Comparison of ENCODE assay signal across 10 mouse cellular contexts in the genomic region with DNA sequence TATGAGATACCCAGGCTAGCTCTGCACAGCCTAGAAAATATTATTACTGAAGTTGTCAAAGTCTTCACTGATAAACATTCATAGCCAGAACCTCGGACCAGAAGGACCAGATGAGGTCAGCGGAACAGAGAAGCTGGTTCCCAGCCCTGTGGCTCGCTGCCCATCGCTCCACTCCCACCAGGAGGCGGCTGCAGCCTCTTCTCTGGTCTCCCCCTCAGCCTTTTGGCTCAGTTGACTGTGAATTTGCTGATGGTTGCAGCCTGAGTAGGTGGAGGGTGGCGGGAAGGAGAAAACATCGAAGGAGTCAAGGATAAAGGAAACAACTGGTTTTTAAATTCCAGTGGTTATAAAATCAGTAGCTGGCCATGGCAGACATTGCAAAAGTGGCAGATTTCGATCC.
DNase-seq lines count a peak whose midpoint lies in the region; ATAC-seq lines count a peak whose summit lies in the region.
"Had no signal": no experiment of that assay in that cellular context is flagged by ENCODE, and none has a peak within 500 bp of the region (broad histone marks: within the 10 kb centered on the region; RNA-seq: fewer than 3 reads in every experiment).

No protein-coding gene starts in this region.

- no peak for DNase-seq in midbrain, embryonic 10.5 days (ENCODE audit: low spot score)
- peak; percentile 76 to 78 for DNase-seq in kidney, postnatal 36 days
- no peak for DNase-seq in Muller cell, postnatal 12 days (ENCODE audit: inconsistent ontology term)
- DNase-seq in thymus, postnatal 36 days, result no peak
- DNase-seq in cerebellum, adult 9-11 months, result no peak

- no peak overlapping the region for H3K4me3 ChIP-seq in midbrain, embryonic 10.5 days
- H3K4me3 ChIP-seq in midbrain, embryonic 15.5 days, result no peak overlapping the region
- no peak overlapping the region for H3K4me3 ChIP-seq in heart, embryonic 11.5 days (ENCODE audit: low read depth, low read length)
- no peak overlapping the region for H3K4me3 ChIP-seq in stomach, embryonic 14.5 days (ENCODE audit: low read depth, low read length)
- H3K4me3 ChIP-seq: embryonic facial prominence, embryonic 12.5 days; midbrain, embryonic 12.5 days had no signal

- no peaks in the 10 kb centered on the region for H3K27me3 ChIP-seq in midbrain, embryonic 10.5 days (ENCODE audit: low read depth, poor library complexity, severe bottlenecking)
- H3K27me3 ChIP-seq in midbrain, embryonic 15.5 days (replicated peaks), result no peaks in the 10 kb centered on the region
- H3K27me3 ChIP-seq in heart, embryonic 11.5 days (ENCODE audit: control insufficient read depth, insufficient read depth, low read length), result no peaks in the 10 kb centered on the region
- H3K27me3 ChIP-seq in stomach, embryonic 14.5 days (ENCODE audit: control insufficient read depth, insufficient read depth, low read length), result no peaks in the 10 kb centered on the region
- H3K27me3 ChIP-seq: embryonic facial prominence, embryonic 12.5 days; midbrain, embryonic 12.5 days had no signal

- no peaks in the 10 kb centered on the region for H3K9me3 ChIP-seq in midbrain, embryonic 10.5 days (replicated peaks)
- no peaks in the 10 kb centered on the region for H3K9me3 ChIP-seq in midbrain, embryonic 15.5 days
- H3K9me3 ChIP-seq in heart, embryonic 11.5 days (replicated peaks; ENCODE audit: control insufficient read depth, low read length), result no peaks in the 10 kb centered on the region
- H3K9me3 ChIP-seq in stomach, embryonic 14.5 days (ENCODE audit: control insufficient read depth, low read depth, low read length), result no peaks in the 10 kb centered on the region
- H3K9me3 ChIP-seq: embryonic facial prominence, embryonic 12.5 days; midbrain, embryonic 12.5 days had no signal

- no peak overlapping the region for H3K9ac ChIP-seq in midbrain, embryonic 15.5 days
- H3K9ac ChIP-seq in heart, embryonic 11.5 days (ENCODE audit: low read depth, low read length), result no peak overlapping the region
- H3K9ac ChIP-seq in stomach, embryonic 14.5 days (replicated peaks; ENCODE audit: low read depth, low read length), result no peak overlapping the region
- H3K9ac ChIP-seq: embryonic facial prominence, embryonic 12.5 days; midbrain, embryonic 12.5 days had no signal

- H3K36me3 ChIP-seq in midbrain, embryonic 10.5 days, result no peaks in the 10 kb centered on the region
- no peaks in the 10 kb centered on the region for H3K36me3 ChIP-seq in midbrain, embryonic 15.5 days (replicated peaks)
- no peaks in the 10 kb centered on the region for H3K36me3 ChIP-seq in heart, embryonic 11.5 days (ENCODE audit: control insufficient read depth, insufficient read depth, low read length)
- no peaks in the 10 kb centered on the region for H3K36me3 ChIP-seq in stomach, embryonic 14.5 days (ENCODE audit: control insufficient read depth, insufficient read depth, low read length)
- H3K36me3 ChIP-seq: embryonic facial prominence, embryonic 12.5 days; midbrain, embryonic 12.5 days had no signal

- no peak overlapping the region for H3K4me2 ChIP-seq in midbrain, embryonic 15.5 days
- no peak overlapping the region for H3K4me2 ChIP-seq in heart, embryonic 11.5 days
- H3K4me2 ChIP-seq in stomach, embryonic 14.5 days (replicated peaks; ENCODE audit: low read depth, low read length), result no peak overlapping the region
- H3K4me2 ChIP-seq: embryonic facial prominence, embryonic 12.5 days; midbrain, embryonic 12.5 days had no signal

- peak overlapping the region; percentile 35 for H3K27ac ChIP-seq in midbrain, embryonic 10.5 days (replicated peaks)
- H3K27ac ChIP-seq in midbrain, embryonic 15.5 days, result no peak overlapping the region
- H3K27ac ChIP-seq in heart, embryonic 11.5 days (ENCODE audit: low read depth, low read length), result 0 out of 2 replicates have a peak overlapping the region, but pooled peaks have one; percentile 1
- H3K27ac ChIP-seq in stomach, embryonic 14.5 days (ENCODE audit: low read length), result peak overlapping the region; percentile 21; the same call in 1 of the 2 replicates
- H3K27ac ChIP-seq: embryonic facial prominence, embryonic 12.5 days; midbrain, embryonic 12.5 days had no signal

- 81% methylated on average over 8 of the region's 8 CpGs for WGBS in midbrain, embryonic 10.5 days
- 85% methylated on average over 8 of the region's 8 CpGs for WGBS in midbrain, embryonic 15.5 days
- WGBS in heart, embryonic 11.5 days (ENCODE audit: insufficient replicate concordance), result 53% methylated on average over 8 of the region's 8 CpGs
- 55% methylated on average over 8 of the region's 8 CpGs for WGBS in stomach, embryonic 14.5 days

- no peak for ATAC-seq in midbrain, embryonic 15.5 days (replicated peaks)
- ATAC-seq in heart, embryonic 11.5 days (replicated peaks; ENCODE audit: insufficient number of reproducible peaks, low FRiP score, low TSS enrichment), result no peak
- no peak for ATAC-seq in stomach, embryonic 14.5 days (ENCODE audit: insufficient number of reproducible peaks, insufficient read depth, low FRiP score, low read depth)

- peaks cover 36% of the 10 kb centered on the region for H3K4me1 ChIP-seq in midbrain, embryonic 10.5 days
- H3K4me1 ChIP-seq in midbrain, embryonic 15.5 days, result peaks cover 9% of the 10 kb centered on the region
- H3K4me1 ChIP-seq in heart, embryonic 11.5 days (ENCODE audit: control insufficient read depth, insufficient read depth, low read length), result peaks cover 19% of the 10 kb centered on the region
- H3K4me1 ChIP-seq in stomach, embryonic 14.5 days (ENCODE audit: control insufficient read depth, insufficient read depth, low read length), result peaks cover 32% of the 10 kb centered on the region

Comparison
In these comparisons a context has a peak if more than half of its experiments do, and no peak if none do; other contexts are left out.
1. DNase-seq: peak in kidney, postnatal 36 days (2 of 2); none in midbrain, embryonic 10.5 days (single experiment), Muller cell, postnatal 12 days (single experiment), thymus, postnatal 36 days (0 of 2) and cerebellum, adult 9-11 months (single experiment).